Mouse (Mus musculus): ENCODE data around the gene Scgb2b12. TPM values are rescaled to one million over a fixed set of nuclear protein-coding genes. Genes with fewer than 3 reads are reported as not detected.

Scgb2b12 gene
- not detected in 2 replicates for polyA plus RNA-seq (2012; rRNA removed)

DNA sequence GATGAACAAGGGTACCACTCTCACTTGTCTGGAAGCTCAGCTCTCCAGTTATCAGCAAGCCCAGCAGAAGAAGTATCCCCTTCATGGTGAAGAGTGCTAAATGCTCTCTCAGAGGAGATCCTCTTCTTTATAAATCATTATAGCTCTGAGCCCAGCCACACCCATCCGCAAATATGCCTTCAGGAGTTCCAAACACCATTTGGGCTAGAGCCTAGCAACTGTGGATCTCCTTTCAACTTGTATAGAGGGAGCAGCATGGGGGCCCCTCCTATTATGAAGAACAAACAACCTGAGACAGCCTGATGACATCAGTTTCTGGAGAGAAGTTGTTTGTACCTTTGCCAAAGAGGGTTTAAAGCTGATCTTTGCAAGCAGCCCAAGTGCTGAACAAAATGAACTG, at the start of gene Scgb2b12:
Gene Scgb2b12 (minus strand): TSS at position 101 of the 400 bp plus-strand sequence.

DNA sequence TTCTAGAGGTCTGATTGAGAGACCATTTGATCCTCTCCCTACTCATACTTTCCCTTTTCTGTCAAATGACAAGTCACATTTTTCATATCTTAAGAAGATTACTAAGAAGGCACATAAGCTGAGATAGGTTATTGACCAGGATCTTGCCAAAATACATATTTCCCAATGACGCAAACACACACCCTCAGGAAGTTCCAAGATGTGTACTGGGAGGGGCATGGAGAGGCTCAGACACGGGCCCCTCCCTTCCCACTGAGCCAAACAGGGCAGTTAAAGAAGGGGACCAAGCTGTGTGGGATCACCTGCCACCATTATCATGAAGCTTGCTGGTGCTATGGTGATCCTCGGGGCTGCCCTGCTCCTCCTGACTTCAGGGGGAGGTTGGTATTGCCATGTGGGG, 6.8 kb upstream of the Scgb2b12 start, which contains the start of gene Scgb1b12:
Gene Scgb1b12 (plus strand): TSS at position 301 of the 400 bp plus-strand sequence.

Other genes with a start within 250 kb of the Scgb2b12 start
- not detected in 2 replicates for gene Scgb1b10, start 226.4 kb downstream of the Scgb2b12 start, polyA plus RNA-seq (2012; rRNA removed)
- not detected in 2 replicates for gene Scgb2b11, start 116.1 kb downstream of the Scgb2b12 start, polyA plus RNA-seq (2012; rRNA removed)
- gene Scgb1b11, start 104.4 kb downstream of the Scgb2b12 start, polyA plus RNA-seq (2012; rRNA removed), result not detected in 2 replicates
- not detected in 2 replicates for gene Scgb1b12, start 6.9 kb upstream of the Scgb2b12 start, polyA plus RNA-seq (2012; rRNA removed)
- gene Scgb1b29, start 114.3 kb upstream of the Scgb2b12 start, polyA plus RNA-seq (2012; rRNA removed), result not detected in 2 replicates